Mouse (Mus musculus): Measurements from ENCODE around the gene Ifi27l2a. TPM values are rescaled to one million over a fixed set of nuclear protein-coding genes. Genes with fewer than 3 reads are reported as not detected.

Ifi27l2a gene
- total RNA-seq, 2 experiments from 2014 or later: 1.2 to 1.6 TPM

DNA sequence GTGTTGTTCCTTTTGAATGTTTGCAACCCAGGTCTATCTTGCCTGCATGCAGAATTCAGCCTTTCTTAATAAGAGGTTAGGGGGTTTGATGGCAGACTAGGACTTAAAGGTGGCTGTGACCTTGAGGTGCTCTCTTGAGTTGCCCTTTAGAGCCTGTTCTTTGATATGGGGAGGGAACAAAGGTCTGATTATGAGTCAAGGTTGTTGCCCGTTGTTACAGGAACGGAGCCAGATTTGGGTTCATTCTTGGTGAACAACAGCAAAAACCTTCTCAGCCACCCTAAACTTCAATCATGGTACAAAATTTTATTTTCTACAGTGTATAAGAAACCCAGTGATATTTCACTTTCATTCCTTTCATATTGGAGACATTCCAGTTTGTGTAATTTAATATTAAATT, 10.1 kb downstream of the Ifi27l2a start:
- no peak for DNase-seq (ENCODE audit: extremely low spot score in 1 of 2, low spot score in 1 of 2)

DNA sequence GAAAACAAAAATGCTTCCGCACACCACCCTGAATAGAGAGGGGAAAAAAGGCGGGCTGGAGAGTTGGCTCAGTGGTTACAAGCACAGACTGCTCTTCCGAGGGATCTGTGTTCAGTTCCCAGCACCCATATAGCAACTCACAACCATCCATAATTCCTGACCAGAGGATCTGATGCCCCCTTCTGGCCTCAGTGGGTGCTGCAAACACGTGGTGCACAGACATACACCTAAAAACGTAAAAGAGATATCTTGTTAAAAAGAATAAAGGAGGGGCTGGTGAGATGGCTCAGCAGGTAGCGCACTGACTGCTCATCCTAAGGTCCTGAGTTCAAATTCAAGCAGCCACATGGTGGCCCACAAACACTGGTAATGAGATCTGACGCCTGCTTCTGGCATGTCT, 16.8 kb downstream of the Ifi27l2a start:
- DNase-seq (ENCODE audit: extremely low spot score in 1 of 2, low spot score in 1 of 2): no peak

DNA sequence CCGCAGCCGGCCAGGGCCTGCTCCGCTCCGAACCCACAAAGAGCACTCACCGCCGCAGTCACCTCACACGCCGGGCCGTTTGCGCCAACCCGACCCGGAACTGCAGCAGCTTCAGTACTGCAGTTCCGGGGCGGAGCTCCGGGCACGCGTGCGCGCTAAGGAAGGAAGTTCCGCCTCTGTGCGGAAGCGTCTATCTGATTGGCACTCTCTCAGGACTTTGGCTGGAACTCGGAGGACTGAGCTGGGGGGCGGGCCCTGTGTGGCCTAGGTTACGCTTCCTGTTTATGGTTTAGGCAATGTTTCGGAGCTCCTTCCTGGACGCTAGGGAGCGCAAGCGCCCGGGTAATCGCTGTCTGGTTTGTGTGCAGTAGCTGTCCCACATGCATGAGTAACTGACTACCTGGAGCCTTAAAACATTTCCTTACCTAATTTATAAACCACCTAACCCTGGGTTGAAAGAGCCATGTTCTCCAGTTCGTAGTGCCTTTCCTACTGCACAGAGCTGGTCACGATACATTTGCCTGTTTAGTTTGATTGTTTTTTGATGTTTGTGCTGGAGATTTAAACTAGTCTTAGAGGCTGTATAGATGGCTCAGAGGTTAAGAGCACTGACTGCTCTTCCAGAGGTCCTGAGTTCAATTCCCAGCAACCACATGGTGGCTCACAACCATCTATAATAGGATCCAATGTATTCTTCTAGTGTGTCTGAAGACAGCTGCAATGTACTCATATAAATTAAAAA, 17.6 kb downstream of the Ifi27l2a start, which contains the start of gene Ddx24:
Ddx24 (minus strand) TSS at position 102 of the 742 bp plus-strand sequence.
- DNase-seq (ENCODE audit: extremely low spot score in 1 of 2, low spot score in 1 of 2): peak; percentile 87 to 91

GRCm38 (mm10) chr12:103425016-103425728, 18.3 kb downstream of the Ifi27l2a start:
- no peak for DNase-seq (ENCODE audit: extremely low spot score in 1 of 2, low spot score in 1 of 2)

- no peak for DNase-seq (ENCODE audit: extremely low spot score in 1 of 2, low spot score in 1 of 2)
Measured at GRCm38 (mm10) chr12:103408144-103408543, 35.3 kb downstream of the Ifi27l2a start.

- DNase-seq (ENCODE audit: extremely low spot score in 1 of 2, low spot score in 1 of 2): no peak
Measured at GRCm38 (mm10) chr12:103407720-103408119, 35.8 kb downstream of the Ifi27l2a start, which contains the start of gene 9330161L09Rik. TSS of gene 9330161L09Rik (minus strand) at chr12:103407820.

- no peak for DNase-seq (ENCODE audit: extremely low spot score in 1 of 2, low spot score in 1 of 2)
Measured at GRCm38 (mm10) chr12:103404131-103404530, 39.3 kb downstream of the Ifi27l2a start.

GRCm38 (mm10) chr12:103396751-103397150, 46.7 kb downstream of the Ifi27l2a start:
- DNase-seq (ENCODE audit: extremely low spot score in 1 of 2, low spot score in 1 of 2): no peak

DNA sequence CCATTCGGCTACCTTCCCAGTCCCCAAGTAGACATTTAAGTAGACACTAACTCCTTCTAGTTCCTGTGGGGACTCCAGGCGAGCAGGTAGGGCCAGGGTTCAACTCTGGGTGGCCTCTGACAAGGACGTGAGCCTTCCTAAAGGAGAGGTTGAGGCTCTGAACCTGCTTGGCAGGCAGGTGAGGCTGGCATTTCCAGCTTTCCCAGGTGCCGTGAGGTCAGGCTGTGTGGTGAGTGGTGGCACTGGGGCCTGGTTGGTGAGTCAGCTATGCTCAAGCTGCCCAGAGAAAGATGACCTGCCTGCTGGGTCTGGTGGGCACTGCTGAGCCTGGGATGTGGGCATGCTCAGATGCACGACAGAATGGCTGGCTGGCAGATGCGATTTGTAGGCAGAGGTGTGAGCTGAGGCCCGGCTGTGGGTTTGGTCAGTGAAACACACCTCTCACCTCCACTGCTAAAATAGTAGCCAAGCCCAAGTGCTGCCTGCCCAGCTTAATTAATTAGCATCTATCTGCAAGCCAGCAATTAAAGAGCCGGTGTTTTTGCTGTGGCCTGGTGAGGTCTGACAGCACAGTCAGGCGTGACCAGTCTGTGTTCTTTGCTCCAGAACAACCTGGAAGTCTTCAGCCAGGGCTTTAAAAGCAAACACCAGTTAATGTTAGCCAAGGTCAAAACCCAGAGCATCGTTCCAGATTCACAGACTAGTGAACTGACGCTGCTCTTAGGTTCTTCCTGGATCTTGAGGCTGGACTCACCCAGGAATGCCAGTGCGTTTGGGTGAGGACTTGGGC, 47.8 kb downstream of the Ifi27l2a start:
- no peak for DNase-seq (ENCODE audit: extremely low spot score in 1 of 2, low spot score in 1 of 2)

DNA sequence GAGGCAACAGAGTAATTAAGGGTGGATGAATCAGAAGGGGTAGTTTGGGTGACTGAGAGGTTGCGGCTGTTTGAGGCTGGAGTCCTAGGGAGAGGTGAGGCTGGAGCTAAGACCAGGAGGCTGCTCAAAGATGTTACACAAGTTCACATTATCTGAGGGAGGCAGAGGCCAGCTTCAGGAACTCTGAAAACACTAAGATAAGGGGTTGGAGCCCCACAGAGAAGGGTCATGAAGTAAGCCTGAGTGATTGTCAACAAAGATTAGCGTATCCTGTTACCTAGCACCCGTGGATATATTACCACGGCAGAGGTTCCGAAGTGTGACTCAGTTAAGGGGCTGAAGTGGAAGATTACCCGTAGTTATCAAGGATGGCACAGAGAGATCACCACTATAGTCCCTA, 50.0 kb downstream of the Ifi27l2a start:
- no peak for DNase-seq (ENCODE audit: extremely low spot score in 1 of 2, low spot score in 1 of 2)

Other genes with a start within 250 kb of the Ifi27l2a start
- gene Prima1, start 201.5 kb downstream of the Ifi27l2a start, total RNA-seq (2021): 1 to 10 TPM; 6.0 to 7.3 TPM
- gene Fam181a, start 132.7 kb downstream of the Ifi27l2a start, total RNA-seq (2021): 1 to 10 TPM; 1.5 to 2.3 TPM
- 1 to 10 TPM; 1.9 to 2.2 TPM for gene Asb2, start 87.7 kb downstream of the Ifi27l2a start, total RNA-seq (2021)
- 10 to 100 TPM; 46.6 to 53.9 TPM for gene Otub2, start 55.0 kb downstream of the Ifi27l2a start, total RNA-seq (2021)
- 1 to 10 TPM; 1.6 to 3.4 TPM for gene 9330161L09Rik, start 35.9 kb downstream of the Ifi27l2a start, total RNA-seq (2021)
- gene Ddx24, start 17.9 kb downstream of the Ifi27l2a start, total RNA-seq (2021): 100 to 1,000 TPM; 211 to 223 TPM
- gene Ifi27, start 9.5 kb downstream of the Ifi27l2a start, total RNA-seq (2021): 10 to 100 TPM; 74.1 to 81.0 TPM
- not detected for gene Ifi27l2b, start 13.5 kb upstream of the Ifi27l2a start, total RNA-seq (2021)
- gene Ppp4r4, start 88.6 kb upstream of the Ifi27l2a start, total RNA-seq (2021): 10 to 100 TPM; 43.6 to 47.9 TPM
- not detected for gene Serpina10, start 187.8 kb upstream of the Ifi27l2a start, total RNA-seq (2021)
- not detected for gene Serpina6, start 213.5 kb upstream of the Ifi27l2a start, total RNA-seq (2021)
- gene Serpina16, start 232.5 kb upstream of the Ifi27l2a start, total RNA-seq (2021): not detected

Data from layer of hippocampus, postnatal 25 days (tissue).